Mouse (Mus musculus) monocyte, adult 5-6 weeks (primary cell): ENCODE measurements around the gene Galnt17. TPM values are rescaled to one million over a fixed set of nuclear protein-coding genes. Genes with fewer than 3 reads are reported as not detected.
A peak's percentile ranks its signal among the peaks of the same experiment; 100 is the strongest.

Experiments used
- ATAC-seq: fragments of 153-309, 156-312 bp; replicated peaks from 2 replicates; pipeline ENCODE4 v1.8.0; 2017; ENCODE audit warnings: mild to moderate bottlenecking; ENCODE audit not compliant: low TSS enrichment, insufficient number of reproducible peaks, severe bottlenecking, poor library complexity, low FRiP score
- total RNA-seq: library from RNA; stranded (forward); fragments of 200-1000, 200-491, 200-594 nt; gene quantifications from 3 replicates; pipeline ENCODE4 v1.2.3, GENCODE M21; 2017

The Galnt17 gene
- total RNA-seq, 1 experiment from 2014 or later, result not detected

DNA sequence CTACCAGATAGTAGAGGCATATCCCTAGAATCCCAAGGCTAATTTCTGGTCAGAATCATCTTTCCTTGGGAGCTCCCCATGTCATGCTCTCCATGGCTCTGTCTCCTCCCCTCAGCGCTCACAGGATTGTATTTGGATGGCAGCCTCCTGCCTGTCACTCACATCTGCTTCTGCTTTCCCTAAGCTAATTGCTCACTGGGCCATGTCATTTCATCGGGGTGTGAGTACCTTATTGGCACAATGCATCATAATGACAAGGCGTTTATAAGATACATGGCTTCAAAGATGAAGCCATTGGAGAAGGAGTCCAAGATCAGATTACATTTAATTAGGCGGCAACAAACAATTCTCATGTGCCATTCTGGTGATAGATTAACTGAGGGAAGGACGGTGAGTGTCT, 416.6 kb downstream of the Galnt17 start:
- ATAC-seq, result no peak

DNA sequence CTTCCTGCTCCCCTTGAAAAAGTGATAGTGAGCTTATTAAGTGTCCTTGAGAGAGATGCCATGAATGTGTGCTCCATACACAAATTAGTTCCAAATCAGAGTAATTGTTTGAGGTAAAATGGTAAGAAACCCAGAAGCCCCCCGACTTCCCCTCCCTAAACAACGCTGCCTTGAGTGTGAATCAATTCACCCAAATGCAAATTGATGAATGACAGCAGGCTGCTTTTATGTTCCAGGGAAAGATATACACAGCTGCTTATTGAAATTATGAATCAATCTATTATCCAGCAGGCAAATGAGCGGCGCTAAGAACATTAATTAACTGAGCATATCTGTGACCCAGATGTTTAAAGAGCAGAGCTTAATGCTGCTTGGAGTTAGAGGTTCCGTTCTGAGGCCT, 428.0 kb downstream of the Galnt17 start:
- no peak for ATAC-seq

DNA sequence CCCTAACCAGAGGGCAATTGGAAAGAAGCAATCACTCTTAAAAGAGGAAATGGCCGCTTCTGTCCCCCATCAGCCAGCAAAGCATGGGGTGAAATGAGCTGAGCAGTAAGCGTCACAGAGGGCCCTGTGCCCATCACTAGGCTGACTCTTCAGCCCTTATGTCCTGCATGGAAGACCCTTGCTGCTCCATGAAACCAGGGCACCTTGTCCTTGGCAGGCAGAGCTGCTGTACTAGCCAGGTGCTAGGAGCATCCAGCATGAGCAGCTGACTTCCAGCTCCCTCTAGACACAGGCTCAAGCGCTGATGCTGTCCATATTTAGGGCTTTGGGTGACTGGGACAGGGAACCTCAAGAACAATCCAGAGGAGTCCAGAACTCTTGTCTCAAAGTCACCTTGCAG, 432.9 kb downstream of the Galnt17 start:
- no peak for ATAC-seq

DNA sequence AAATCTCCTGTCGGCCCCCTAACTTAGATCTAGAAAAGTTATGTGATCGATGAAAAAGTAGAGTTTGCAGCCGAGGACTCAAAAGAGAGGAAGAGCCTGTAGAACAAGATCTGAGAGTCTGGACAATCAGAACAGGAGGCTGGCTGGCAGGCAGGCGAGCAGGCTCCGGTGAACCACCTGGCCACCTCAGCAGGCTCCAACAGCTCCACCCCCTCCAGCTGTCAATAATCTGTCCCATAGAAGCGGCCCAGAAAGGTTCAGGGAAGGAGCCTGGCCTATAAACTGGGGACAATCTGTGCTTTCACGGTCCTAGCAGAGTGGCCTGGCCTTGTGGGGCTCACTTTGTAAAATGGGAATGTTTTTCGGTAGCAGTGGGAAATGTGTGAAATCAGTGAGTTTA, 437.2 kb downstream of the Galnt17 start:
- ATAC-seq, result no peak

DNA sequence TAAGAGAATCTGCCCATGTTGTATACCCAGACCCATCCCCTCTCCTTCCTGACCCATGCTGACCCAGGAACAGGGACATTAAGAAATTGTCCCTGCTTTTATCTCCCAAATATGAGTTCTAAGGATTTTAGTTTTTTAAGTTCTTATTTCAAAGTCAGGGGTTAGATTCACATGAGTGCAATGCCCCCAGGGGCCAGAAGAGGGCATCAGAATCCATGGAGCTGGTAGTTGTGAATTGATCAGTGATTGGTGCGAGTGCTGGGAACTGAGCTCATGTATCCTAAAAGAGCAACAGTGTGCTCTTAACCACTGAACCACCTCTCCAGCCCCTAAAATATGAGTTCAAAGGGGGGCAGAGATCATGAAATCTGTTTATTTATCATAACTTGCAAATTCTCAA, 438.4 kb downstream of the Galnt17 start:
- ATAC-seq, result no peak

DNA sequence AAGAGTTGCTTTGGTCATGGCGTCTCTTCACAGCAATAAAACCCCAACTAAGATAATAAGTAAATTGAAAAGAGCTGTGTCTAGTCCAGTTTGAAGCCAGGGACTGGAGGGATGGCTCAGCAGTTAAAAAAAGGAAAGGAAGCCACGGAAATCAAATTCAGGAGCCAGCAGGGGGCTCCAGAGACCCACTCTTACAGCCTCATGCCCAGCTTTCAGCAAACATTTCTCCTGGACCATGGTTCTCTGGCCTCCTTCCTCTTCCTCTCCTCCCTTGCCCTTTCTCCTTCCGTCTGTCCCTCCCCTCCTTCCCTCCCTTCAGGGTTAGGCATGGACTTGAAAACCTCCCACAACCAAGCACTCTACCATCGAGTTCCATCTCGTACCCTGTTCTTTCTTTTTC, 446.0 kb downstream of the Galnt17 start:
- ATAC-seq, result no peak

DNA sequence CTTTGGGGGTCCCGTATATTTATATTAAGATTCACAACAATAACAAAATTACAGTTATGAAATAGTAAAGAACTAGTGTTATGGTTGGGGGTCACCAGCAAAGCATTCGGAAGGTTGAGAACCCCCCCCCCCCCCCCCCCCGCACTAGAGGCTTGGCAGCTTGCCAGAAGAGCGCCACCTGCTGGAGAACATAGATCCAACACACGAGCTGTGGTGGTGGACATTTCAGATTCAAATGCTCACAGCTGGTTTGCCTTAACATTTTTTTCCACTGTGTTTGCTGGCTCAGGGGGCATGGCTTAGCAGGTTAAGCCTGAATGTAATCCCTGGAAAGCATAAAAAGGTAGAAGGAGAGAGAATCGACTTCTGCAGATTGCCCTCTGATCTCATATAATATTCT, 448.6 kb downstream of the Galnt17 start:
- no peak for ATAC-seq

DNA sequence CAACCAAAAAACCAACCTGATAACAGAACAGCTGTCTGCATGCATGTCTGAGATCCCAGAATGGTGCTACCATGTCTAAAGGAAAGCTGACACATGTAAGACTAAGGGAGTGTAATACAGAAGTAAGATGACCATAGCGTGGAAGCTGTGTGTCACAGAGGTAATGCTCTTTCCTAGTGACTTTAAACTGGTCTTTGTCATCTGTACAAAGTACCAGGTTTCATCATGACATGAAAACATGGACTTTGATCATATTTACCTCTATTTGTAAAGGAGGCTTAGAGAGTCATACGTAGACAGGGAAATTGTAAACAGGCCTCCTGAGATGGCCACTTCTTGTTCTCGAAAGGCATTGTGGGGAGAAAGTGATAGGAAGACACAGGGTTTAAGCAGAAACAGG, 449.6 kb downstream of the Galnt17 start:
- no peak for ATAC-seq

DNA sequence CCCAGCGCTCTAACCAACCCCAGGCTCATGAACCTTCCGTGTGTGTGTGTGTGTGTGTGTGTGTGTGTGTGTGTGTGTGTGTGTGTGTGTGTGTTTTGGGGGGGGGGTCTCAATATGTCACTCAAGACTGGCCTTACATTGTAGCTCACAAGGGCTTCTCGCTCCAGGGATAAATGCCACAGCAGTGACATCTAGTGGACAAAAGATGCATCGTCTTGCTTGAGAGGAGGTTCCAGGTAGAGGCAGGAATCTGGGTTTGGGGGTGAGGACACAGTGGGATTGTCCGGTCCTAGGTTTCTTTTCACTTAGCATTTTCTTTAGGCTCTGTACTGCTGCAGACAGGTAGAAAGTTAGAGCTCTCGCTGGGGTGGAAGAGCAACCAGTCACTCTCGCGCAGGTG, 450.1 kb downstream of the Galnt17 start:
- ATAC-seq, result no peak

DNA sequence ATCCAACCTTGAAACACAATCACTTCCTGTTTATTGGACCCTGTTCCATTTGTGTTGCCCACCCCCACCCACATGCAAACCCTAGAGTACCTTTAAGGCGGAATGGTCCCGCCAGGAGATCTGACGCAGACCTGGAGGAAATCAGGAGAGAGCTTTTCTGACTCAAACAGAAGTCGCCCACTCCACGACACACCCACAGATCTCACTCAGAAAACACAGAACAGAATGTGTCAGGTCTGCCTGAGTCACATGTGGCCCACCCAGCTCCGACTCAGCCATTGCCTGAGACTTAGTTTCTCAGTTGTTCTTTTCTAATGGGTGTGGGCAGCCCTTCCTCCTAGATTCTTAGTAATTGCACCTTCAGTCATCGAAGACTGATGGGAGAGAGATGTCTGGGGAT, 453.9 kb downstream of the Galnt17 start:
- no peak for ATAC-seq

DNA sequence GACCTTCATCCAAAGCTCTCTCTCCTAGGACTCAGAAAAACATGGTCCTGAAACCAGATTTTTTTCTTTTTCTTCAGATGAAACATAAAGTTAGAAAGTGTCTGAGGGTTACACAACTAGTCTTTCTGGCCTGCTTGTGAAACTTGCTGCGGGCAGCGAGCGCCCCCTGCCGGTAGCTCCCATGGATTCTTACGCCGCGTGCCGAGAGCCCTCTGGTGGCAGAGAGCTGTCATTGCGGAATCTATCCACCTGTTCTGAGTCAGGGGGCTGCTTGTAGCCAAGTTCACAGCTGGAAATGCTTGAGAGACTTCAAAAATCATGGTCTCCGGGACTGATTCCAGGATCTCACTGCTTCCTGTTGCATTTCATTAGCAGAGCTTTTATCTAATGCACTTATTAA, 454.9 kb downstream of the Galnt17 start:
- ATAC-seq, result peak; percentile 62

DNA sequence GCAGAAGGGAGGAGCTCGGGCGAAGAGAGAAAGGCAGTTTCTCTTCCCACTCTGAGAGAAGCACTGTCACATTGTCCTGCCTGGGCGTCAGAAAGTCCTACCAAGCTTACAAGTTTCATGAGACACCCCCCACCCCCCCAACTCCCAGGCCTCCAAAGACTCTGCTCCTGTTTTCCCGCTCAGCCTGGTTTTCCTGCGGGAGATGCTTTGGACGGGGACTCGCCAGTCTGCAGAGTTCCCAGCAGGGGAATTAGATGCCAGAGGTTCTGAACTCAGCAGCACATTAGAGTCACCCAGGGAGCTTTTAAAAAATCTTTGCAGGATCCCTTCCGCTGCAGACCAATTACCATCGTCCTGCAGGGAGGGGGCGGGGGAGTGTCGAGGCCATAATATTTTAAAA, 456.1 kb downstream of the Galnt17 start:
- no peak for ATAC-seq

DNA sequence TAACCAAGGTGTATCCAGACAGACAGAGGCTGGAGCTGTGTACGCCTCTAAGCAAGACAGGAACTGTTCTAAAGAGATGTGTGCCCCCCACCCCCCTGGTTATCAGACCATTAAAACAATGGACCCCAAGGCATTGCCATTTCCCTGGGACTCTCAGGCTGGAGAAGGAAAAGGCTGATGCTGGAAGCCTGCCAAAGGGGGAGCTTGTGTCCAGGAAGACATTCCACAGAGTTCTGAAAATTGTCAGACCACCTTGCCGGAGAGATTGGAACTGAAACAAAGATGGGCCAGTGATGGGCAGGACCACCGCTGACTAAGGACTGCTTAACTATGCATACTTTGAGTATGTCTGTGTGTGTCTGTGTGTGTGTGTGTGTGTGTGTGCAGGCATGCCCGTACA, 458.7 kb downstream of the Galnt17 start:
- ATAC-seq, result no peak

DNA sequence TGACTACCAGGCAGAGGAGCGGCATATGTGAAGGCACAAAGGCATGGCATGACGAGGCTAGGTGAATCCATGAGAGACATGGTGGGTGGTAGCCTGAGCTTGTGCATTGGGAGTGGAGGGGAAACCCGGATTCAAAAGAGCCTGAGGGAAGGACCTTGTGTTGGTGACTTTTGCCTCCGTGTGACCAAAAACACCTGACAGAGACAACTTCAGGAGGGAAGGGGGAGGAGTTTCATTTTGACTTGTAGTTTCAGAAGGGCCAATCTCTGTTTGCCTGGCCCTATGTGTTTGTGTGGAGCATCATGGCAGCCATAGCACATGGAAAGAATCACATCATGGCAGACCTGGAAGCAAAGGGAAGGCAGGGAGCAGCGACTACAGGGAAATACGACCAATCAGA, 459.7 kb downstream of the Galnt17 start:
- no peak for ATAC-seq

DNA sequence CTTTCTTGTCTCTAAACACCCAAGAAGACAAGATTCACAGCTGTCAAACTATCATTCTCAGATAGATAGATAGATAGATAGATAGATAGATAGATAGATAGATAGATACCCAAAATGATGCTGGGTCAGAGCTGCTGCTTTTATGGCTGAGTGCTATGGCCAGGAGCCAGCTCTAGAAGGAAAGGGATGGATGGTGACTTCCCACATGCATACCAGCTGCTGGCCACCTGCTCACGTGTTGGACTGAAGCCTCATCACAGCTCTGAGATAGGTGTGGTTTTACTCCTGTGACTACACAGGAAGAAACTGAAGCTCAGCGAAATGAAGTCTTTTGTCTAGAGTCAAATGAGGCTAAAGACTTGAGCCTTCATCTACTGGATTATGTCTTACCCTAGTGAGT, 482.5 kb downstream of the Galnt17 start:
- ATAC-seq, result no peak
